Mouse (Mus musculus) kidney, adult 8-10 months (tissue): ENCODE results near the gene Kcnb1.

ENCODE experiments used
- DNase-seq, 2 experiments: peaks; one replicate each; pipeline ENCODE4 v3.0.0; 2022

Kcnb1 gene

DNA sequence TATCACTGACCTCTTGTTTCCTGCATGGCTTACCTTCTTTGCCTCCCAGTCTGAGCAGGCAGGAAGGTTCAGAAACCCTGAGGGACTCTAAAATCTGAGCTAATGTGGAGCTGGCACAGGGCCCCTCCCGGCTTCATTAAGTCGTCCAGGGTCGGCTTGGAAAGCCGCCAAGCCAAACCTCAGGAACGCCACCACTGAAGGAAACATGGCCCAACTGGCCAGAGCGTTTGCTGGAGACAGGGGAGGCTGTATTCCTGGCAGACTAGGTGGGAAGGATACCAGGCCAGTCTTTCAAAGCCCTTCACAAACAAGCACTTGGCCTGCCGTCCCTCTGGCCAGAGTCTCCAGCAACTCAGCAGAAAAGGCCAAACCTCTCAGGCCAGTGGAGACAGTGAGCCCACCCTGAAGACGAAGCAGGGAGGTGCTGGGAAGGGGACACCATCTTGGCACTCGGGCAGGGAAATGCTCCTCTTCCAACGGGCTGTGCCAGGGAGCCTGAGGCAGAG is 27.4 kb downstream of the Kcnb1 start:
- no peak for DNase-seq

DNA sequence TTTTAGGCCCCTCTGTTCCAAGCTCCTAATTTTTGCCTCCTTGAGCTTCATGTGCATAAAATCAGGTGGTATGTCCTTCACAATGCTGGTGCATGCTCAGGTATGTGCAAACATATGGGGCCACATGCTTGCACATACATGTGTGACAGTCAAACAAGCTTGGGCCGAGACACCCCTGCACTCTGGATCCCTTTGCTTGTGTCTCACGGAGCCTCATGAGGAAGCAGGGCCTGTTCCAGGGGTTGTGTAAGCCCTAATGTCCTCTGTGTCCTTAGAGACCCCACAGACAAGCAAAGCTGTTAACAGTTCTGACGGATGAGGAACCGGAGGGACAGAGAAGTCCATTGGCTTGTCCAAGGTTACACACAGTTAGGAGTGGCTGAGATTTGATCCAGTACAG is 30.2 kb downstream of the Kcnb1 start:
- DNase-seq = no peak

DNA sequence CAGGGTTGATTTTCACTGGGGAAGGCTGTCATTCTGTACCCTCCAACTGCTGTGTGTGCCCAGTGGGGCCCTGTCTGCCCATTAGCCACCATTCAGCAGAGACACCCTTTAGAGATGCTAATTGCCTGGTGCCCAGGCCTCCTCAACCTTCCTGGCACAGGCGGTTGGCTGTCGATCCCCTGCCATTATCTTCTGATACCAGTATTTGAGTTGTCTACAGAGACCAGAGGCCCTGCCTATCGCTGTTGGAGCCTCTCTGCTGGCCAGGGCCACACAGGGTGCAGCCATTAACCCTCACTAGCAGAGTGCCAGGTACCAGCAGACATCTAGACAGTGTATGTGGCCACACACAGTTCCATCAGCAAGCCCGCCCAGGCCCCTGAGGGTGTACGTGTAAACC is 31.2 kb downstream of the Kcnb1 start:
- DNase-seq = no peak

DNA sequence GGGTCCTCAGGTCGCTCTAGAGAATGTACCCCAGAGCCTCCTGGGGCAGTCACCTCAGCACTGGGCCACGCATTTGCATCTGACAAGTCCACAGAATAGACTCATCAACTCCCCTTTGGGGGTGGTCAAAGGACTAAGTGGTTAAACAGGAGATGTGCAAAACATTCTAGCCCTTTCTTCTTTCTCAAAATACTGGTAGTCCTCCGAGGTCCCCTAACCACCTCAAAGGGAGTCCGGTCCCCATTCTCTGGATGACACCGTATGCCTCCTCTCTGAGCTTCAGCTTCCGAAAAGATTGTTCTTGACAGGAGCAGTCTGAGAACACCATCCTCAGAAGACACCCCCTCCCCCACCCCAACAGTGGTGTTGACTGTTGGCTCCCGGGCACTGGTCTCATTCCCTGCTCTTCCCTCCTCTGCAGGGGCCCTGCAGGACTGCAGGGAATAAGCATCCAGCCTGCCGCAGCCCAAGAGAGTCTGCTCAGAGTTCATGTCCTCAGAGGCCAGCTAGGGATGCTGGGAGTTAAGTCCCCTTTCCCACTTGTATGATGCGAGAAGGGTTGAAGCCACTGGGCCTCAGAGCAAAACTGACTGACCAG is 33.7 kb downstream of the Kcnb1 start:
- no peak for DNase-seq

DNA sequence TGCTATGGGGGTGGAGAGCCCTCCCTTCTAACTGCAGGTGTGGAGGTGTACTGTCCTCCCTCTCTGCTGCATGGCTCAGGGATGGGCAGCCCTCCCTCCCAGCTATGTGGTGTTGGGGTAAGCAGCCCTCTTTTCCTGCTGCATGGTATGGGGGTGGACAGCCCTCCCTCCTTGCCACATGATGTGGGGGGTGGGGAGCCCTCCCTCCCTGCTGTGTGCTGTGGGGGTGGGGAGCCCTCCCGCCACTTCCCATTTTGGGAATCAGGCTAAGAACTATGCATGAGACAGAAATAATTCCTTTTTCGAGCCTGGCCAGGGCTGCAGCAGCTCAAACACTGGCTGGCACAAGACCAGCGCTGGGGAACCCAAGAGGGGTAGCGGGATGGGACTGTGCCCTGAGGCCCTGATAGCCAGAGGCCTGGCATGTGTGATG is 34.4 kb downstream of the Kcnb1 start:
- DNase-seq = no peak

DNA sequence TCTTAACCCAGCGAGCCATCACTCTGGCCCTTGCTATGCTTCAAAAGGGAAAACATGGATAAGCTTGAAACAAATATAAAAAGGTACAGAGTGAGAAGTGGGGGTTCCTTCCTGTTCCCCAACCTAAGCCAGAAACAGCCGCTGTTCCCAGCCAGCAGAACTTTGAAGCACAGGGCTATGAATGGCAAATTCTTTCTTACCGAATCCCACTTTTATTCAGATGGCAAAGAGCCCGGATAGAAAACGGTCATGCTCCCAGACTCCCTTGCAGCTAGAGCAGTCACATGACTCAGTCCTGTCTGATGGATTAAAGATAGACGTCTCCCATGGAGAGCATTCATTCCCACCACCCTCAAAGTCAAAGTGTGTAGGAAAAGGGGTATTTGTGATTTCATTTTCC is 39.1 kb downstream of the Kcnb1 start:
- no peak for DNase-seq

DNA sequence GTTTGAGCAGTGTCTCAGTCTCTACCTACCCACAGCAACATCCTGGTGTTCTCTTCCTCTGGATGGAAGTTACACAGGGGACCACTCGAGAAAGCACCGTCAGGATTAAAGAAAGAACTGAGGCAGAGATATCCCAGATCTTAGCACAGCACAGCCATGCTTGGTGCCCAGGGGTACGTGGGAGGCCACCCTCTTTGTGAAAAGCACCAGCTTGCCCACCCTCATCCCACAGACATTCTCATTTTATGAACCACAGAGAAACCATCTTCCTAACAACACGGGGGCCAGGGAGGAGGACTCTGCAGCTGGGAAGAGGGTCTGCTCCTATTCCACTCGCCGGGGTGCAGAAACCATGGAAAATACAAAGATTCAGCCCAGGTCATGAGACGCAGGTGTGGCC is 39.8 kb downstream of the Kcnb1 start:
- DNase-seq = no peak

DNA sequence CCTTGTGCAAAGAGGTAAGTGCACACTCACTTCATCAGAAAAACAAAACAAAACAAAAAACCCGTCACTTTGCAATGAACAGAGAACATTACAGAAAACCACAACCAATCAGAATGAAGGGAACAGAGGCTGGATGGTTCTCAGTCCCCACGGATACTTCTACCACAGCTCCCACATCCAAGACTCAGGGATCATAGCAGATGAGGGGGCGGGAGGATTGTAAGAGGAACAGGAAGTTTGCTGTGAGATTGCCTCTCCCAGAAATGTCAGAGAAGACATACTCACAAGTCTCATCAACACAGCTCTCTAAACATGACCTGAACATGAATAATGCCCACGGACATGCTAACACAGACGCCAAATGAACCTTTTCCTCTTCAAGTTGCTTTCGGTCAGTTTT is 40.9 kb downstream of the Kcnb1 start:
- no peak for DNase-seq

DNA sequence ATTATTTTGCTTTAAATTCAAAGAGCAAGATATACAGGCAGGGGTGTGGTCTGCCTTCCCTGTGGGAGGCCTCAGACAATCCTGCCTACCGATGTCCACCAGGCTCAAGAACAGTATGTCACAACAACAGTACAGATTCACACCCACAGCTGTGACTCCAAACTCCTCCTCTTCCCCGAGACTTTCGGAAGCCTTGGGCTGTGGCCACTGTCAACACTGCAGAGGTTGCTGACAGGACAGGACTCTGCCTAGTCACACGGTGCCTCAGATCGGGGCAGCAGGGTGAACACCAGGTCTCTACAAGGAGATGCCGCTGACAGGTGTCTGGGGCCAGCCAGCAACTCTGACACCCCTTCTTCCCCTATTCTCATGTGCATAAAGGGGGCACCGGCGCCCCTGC is 42.2 kb downstream of the Kcnb1 start:
- no peak for DNase-seq

DNA sequence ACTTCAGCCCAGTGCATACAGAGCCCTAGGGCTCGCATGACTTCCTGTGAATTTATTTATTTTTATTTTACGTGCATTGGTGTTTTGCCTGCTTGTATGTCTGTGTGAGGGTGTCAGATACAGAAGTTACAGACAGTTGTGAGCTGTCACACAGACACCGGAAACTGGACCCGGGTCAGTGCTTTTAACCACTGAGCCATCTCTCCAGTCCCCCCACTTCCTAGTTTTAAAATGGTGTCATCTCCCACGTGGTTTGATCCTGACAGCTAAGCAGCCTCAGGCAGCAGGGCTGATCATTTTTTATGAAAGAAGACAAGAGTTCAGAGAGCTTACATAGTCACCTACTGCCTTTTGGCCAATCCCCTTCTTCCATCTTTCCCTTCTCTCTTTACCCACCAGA is 44.1 kb downstream of the Kcnb1 start:
- no peak for DNase-seq

DNA sequence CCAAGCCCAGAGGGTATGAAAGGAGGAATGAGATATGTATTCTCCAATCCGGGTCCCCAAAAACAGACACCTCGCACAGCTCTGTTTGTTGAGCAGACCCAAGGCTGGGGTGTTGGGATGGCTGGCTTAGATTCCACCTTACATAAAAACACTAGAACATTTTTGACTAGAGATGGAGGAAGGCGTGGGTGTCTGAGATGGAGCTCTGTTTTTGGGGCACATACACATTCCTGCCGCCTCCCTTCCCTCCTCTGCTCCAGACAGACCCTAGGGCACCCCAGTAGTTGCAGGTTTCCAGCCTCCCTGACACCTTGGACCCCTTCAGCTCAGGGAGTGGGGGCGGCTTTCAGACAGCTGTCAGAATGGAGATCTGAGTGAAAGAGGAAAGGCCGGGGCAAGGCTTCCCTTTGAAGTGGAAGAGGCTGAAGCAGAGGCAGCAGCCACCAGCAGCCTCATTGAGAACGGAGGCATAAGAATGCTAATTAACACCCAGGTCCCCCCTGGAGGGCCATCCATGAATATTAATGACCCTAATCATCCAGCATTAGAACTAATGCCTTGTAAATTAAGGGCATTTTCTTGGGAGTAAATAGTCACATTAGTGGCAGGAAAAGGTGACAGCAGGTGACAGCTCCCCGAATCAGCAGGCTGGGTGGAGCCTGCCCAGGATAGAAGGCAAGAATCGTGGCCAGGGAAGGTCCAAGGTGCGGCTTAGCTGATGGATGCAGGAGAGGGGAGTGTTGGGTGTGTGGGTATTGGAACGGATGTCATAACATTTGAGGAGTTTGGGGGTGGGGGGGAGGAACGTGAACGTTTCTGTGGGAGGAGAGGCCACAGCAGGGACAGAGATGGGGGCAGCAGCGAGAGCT is 45.3 kb downstream of the Kcnb1 start:
- no peak for DNase-seq

DNA sequence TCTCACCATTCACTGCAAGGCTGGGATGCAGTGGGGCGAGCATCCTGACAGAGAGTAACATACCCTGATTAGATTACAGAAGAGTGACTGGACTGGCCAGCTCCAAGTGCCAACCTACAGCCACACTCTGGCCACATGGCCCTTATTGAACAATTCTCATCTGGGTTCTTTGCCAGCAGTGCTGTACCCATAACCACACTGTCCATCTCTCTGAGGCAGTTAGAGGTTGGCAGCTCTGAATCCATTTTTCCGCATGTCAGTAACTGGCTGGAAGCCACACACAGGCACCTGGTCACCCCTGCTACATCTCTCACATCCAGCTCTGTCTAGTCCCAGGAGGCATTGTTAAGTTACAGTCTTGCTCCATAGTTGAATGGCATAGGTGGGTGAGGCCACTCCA is 46.0 kb downstream of the Kcnb1 start:
- DNase-seq = no peak

DNA sequence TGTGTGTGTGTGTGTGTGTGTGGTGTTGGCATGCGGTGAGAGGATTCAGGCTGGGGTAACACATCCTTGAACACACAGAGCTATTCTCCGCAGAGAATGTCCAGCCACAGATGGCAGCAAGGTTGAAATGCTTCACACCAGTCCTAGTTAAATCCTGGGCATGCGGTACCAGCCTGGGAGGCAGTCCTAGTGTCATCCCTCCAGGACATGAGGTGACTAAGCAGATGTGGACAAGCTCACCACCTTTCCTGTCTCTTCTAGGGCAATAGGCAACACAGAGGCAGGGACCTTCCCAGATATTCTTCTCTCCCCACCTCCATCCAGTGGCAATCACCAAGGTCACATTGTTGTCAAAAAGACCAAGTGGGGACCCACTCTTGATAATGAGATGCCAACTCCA is 47.7 kb downstream of the Kcnb1 start:
- no peak for DNase-seq

DNA sequence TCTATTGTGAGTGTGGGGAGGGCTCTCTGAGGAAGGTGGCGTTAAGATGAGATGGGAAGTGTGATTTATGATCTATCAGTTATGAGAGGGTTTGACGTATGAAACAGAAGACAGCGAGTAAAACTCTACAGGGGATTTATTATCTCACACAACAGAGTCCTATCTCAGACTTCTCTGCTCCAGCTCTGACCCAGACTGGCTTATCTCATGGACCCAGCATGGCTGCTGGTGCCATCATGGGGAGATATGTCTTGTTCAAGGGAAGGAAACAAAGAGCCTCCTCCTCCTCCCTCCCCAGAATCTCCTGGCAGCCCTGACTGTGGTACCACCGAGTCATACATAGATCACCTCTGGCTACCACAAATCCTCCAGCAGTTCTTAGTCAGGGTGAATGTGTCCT is 48.1 kb downstream of the Kcnb1 start:
- no peak for DNase-seq

DNA sequence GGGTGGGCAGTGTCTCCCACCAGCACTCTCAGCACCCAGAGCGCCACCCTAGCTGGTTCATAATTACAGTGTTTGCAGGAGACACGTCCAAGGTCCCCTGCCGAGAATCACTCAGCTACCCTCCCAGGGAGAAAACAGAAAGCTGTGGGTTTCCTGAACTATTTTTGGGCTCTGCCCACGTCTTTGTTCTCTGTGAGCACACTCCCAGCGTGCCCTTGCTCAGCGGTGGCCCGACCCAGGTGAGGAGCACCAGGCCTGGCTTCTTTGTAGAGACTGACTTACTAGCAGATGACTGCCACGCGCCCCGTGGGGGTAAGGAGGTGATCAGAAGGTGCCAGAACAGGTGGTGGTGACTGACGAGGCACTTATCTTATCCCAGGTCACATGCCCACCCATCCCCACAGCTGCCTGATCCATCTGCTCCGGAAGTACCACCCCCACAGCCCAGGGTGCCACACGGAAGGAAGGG is 50.1 kb downstream of the Kcnb1 start:
- no peak for DNase-seq

DNA sequence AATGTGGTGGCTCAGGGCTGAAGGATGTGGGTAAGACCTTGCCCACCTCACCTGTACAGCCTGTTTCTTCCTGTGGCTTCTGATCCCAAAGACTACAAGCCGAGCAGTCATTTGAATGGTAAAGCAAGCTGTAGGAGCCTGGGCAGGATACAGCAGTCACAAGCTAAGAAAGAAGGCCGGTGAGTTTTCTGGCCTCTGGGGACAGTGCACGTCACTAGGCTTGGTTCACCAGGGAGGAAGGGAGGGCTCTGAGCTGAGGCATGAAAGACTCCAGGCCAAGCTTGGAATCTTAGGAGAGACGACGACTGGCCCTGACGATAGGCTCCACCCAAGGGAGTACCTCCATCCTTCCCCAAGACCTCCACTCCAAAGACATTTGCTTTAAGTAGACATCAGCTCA is 51.3 kb downstream of the Kcnb1 start:
- no peak for DNase-seq

DNA sequence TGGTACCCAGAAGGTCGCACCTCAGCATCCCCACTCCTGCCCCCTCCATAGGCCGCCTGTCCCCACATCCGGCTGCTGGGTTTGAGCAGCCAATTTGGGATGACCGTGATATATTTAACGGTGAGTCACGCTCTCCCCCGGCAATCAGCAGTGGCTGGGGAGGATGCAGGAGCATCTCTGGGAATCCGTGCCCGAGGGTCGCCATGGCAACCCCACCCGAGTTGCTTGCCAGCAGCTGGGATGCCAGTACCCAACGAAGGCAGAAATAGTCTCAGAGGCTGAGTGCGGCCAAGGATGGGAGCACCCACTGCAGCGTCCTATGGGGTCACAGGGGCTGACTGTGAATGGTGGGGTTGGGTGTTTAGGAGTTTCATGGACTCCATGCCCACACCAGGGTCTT is 53.0 kb downstream of the Kcnb1 start:
- no peak for DNase-seq

DNA sequence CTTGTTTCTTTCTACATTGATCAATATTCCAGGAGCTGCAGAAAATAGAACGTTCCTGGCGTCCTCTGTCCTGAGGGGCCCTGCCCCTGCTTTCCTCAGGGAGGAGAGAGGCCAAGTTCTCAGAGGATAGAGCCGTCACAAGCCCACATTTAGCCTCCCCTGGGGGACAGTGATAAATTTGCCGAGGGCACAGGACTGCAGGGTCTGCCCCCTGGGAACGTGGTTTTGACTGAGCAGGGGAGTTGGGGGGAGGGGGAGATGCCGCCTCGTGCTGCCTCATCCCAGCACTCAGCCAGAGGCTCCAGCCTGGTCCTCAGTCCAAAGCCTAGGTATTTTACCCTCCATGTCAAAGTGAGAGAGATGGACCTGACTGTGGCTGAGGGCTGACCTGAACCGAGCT is 57.9 kb downstream of the Kcnb1 start:
- no peak for DNase-seq

DNA sequence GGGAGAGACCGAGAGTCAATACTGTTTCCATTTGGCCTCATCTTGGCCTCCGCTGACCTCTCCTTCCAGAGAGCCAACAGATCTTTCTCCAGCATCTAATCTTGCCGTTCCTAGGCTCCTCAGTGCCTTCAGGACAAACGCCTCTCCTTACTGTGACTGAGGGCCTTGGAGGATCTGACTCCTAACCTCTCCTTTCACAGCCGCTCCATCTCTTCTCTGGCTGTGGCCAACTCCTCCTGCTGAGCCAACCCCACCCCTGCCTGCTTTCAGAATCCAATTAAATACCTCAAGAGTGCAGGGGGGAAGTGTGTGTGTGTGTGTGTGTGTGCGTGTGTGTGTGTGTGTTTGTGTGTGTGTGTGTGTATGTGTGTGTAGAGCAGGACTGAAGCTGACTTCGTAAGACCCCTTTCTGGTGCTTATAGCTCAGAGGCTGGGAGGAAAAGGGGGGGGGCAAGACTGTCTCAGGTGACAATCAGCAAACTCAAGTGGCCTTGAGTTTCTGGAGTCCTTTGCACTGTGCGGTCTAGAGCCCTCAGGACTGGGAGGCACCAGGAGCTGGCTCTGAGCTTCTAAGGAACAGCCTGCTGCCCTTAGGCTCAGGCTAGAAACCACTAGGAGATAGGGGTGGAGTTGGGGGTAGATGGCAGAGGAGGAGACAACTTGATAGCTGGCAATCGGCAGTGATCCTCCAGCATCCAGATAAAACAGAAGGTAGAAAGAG is 59.7 kb downstream of the Kcnb1 start:
- DNase-seq = no peak

DNA sequence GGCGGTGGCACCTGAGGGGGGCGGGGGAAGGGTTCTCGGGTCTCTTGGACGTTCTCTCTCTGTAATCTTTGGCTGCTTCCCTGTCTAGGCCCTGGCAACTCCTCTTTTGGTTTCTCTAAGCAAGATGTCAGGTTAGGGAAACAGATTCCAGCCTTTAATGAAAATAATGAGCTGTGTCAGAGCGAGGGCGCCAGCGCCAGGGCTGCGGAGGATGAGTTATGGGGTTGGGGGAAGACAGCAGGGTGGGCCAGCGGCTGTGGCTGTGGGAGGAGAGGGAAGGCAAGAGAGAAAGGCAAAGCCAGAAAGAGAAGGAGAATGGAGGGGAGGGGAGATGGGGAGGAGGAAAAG is 60.4 kb downstream of the Kcnb1 start:
- peak in 1 of 2 experiments; percentile 26 for DNase-seq

DNA sequence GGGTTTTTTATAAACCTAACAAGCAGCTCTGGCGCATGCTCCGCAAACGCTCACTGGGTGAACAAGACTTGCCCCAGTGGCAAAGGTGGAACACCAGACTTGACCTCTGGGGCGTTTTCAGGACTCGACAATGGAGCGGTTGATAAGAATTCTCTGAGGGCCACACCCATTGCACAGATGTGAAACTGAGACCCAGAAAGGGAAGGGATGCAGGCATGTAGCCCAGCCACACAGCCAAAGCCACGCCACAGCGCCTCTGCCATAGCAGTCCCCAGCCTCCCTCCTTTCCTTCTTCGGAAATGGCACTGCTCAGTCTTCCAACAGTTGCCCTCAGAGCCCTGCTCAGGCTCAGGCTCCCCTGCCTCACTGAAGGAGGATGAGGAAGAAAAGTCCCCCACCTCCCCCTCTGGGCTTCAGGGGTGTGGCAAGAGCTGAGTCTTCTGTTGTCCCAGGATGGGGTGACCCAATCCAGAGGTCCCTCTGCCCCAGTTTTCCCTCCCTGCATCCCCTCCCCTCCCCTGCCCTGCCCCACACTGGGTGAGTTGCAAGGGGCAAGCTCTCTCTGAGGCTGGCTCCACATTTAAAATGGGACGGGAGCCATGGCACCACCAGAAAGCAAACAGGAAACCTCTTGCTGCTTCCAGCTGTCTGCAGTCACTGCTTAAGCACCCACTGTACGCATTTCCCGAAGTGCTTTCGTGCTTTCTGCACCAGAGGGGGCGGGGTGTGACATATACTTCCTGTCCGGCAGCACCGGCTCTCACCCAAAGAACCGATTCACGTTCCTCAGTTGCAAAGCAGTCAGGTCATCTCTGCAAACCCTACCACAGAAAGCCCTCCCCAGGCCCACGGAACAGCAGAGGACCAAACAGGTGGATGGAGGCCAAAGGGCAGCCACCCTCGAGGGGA is 61.0 kb downstream of the Kcnb1 start:
- peak; percentile 53 to 56 for DNase-seq

DNA sequence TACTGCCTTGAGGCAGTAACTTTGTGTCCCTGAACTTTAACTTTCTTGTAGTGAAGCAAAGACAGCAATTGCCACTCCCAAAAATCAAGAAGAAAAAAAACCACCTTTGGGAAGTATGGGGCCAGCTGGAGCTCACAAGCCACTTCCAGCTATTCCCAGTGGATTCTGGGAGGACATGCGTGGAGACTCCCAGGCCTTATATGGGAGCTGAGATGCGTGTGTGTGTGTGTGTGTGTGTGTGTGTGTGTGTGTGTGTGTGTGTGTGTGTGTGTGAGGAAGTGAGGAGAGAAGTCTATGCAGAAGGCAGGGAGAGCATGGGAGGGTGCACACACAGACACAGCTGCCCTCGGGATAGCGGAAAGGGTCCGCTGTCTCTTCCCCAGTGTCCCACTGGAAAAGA is 62.6 kb downstream of the Kcnb1 start:
- peak in 1 of 2 experiments; percentile 21 for DNase-seq

DNA sequence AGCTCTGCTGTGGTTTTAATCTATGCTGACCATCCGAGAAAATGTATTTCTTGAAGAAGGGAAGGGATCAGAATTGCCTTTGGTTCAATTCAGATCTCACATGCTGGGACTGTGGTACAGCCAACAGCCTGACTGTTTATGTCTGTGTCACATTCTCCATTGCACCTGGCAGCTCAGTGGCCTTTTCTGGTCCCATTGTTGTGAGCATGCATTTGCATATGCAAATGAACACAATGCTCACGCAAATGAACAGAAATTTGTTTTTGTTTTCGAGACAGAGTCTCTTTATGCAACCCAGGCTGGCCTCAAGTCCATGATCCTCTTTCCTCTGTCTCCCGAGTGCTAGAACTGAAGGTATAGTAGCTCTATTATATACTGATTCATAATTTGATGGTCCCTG is 64.2 kb downstream of the Kcnb1 start:
- no peak for DNase-seq
